Mouse (Mus musculus) CH12.LX (cell line): Measurements from ENCODE around the gene Gm14569.

Experiments
- CHD1 ChIP-seq: IDR thresholded peaks from 2 replicates; pipeline ENCODE4 v1.6.1; 2012; ENCODE audit warnings: low read depth, low read length, improper control_type of control experiment, inconsistent platforms
- USF1 ChIP-seq: IDR thresholded peaks from 2 replicates; pipeline ENCODE4 v1.6.1; 2014; ENCODE audit warnings: low read depth, mild to moderate bottlenecking, inconsistent platforms, low read length, improper control_type of control experiment

DNA sequence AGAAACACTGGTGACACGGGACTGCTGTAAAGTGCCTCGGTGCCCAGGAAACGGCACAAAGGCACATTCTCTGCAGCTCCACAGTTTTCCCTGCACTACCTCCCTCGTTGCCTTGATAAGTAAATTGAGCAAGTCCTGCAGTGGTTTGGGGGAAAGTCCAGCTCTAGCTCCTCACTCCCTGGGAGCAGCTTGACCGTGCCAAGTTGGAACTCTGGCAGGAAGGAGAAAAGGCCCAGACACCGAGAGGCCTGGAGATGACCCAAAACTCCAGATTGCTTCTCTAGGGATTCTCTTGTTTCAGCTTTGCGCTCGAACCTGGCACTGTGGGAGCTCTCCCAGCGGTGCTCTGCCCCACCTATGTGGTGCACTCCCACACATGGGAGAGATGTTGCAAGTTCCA, 21.6 kb upstream of the Gm14569 start:
- TF ChIP-seq USF1, result no peak
- no peak for TF ChIP-seq CHD1
